Mouse (Mus musculus) right cerebral cortex, postnatal 36 days (tissue): ENCODE results near the gene 1110051M20Rik.

Experiments used
- DNase-seq, 2 experiments: peaks; one replicate each; pipeline ENCODE4 v3.0.0; 2022; ENCODE audit warnings: low spot score in 2 of 2, mixed read lengths in 1 of 2

1110051M20Rik gene

DNA sequence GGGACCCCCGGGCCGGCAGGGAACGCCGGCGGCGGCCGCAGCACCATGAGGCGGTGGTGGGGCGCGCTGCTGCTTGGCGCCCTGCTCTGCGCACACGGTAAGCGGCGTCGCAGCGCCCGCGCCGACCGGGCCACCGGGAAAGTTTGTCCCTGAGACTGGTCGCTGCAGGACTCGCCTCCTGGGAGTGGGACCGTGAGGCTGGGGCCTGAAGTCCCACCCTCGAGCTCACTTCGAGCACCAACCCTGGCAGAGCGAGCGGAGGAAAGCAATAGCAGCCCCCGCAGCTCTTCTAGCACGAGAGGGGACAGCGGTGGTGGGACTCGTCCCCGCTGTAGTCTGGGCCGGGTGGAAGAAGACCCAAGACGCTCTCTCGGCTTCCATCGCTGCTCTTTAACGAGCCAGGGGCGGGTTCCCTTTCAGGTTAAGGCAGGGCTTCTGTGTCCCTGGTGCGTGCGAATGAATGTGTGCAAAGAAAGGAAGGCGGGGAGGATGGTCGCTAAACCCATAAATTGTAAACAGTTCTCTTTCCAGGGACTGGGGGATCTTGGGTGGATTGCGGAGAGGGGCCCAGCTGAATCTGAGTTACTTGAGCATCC, 13.2 kb upstream of the 1110051M20Rik start:
- DNase-seq: no peak

- no peak for DNase-seq
These were observed 12.8 kb upstream of the 1110051M20Rik start, which contains the start of gene Lrp4 for GRCm38 (mm10) chr2:91457259-91457655. Lrp4 (plus strand) TSS chr2:91457511.

DNA sequence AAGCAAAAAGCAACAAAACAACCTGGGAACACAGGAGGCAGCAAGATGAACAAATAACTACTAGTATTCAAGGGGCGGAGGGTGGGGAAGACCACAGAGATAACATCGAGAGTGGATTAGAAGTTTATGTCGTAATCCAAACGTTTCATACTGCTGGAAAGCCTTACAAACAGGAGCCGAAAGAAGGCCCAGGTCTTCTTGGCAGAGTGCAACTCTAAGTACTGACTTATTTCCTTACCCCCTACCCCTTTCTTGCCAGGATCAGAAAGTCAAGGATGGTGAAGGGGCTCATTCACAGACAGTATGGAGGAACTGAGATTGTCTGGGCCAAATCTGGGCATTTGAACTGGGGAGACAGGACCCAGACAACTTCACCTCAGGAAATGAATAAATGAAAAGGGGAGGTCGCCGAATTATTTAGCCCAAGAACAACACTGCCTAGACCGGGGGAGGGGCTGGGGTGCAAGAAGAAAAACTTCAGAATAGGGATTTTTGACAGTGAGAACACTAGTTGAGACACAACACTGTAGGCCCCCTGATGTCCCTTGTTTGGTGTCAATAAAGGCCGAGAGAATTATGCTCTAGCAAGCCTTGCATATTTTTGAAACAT, 12.1 kb upstream of the 1110051M20Rik start:
- no peak for DNase-seq

DNA sequence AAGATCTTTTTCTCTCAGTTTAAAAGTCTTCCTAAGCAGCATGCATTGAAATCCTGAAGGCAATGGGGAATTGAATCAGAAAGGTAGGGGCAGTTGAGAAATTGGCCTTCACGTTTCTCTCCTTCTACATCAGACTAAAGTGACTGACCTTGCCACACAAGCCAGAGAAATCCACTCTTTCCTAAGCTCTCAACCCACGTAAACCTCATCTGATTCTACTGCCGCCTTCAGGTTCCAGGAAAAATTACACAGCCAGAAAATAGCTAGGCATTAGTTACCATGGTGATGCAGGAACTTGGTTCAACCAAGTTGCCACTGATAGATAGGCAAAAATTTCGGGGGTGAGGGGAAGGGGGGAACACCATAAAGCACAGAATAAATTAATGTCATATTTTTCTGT, 11.3 kb upstream of the 1110051M20Rik start:
- peak in 1 of 2 experiments; percentile 30 for DNase-seq

DNA sequence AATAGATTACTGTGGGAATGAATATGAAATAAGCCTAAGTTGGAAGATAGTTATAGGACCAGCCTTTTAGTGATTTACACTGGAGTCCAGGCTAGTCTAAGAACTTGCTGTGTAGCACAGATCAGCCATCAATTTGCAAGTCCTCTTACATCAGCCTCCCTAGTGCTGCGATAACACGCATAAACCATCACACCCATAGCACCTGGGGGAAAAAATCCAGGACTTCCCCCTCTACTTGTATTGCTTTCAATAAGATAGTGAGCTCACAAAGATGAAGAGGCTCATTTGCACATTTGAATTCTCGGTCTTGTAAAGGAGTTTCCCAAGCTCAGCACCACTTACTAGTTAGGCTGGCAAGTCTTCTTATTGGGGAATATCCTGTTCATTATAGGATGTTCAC, 9.9 kb upstream of the 1110051M20Rik start:
- DNase-seq: no peak

DNA sequence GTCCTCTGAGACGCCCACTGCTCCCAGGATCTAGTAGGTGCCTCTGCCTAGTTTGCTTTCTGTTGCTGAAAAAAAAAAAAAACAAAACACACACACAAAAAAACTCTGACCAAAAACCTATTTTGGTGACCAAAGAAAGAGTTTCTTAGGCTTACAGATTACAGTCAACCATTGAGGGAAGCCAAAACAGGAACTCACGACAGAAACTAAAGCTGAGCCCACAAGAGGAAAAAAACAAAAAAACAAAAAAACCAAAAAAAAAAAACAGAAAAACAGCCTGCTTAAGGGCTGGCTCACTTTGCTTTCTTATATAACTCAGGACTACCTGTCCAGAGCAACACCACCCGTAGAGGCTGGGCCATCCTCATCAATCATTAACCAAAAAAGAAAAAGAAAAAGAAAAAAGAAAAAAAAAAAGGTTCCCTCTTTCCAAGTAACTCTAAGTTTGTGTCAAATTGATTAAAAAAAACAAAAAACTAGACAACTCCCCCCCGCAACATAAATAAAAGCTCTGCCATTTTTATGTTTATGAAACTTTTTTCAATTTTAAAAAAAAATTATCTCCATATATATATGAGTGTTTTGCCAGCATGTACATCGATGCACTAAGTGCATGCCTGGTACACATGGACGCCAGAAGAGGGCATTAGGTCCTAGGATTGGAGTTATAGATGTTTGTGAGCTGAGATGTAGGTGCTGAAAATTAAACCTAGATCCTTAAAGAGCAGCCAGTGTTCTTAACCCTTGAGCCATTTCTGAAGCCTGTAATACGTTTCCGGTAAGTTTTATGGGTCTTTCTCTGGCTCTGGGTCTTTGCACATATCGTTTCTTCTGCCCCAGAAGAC, 8.9 kb upstream of the 1110051M20Rik start:
- no peak for DNase-seq

- DNase-seq: no peak
These were observed 8.2 kb upstream of the 1110051M20Rik start for GRCm38 (mm10) chr2:91452658-91453057.

- no peak for DNase-seq
These were observed 5.8 kb upstream of the 1110051M20Rik start for GRCm38 (mm10) chr2:91450316-91450715.

DNA sequence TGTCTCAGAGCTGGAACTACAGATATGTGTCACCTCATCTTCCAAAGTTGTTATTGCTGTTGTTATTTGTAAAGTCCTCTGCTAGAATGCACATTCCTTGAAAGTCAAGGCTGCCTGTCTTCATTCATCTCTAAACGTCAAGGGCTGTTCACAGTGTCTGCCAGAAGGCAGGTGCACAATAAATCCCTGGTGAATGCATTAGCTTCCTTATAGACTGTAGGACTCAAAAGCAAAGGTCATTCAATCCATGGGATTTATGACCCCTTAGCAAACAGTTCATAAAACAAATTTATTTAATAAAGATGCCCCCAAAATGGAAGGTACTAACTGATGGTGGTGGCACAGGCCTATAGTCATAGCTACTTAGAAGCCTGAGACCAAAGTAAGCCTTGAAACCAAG, 5.2 kb upstream of the 1110051M20Rik start:
- no peak for DNase-seq

DNA sequence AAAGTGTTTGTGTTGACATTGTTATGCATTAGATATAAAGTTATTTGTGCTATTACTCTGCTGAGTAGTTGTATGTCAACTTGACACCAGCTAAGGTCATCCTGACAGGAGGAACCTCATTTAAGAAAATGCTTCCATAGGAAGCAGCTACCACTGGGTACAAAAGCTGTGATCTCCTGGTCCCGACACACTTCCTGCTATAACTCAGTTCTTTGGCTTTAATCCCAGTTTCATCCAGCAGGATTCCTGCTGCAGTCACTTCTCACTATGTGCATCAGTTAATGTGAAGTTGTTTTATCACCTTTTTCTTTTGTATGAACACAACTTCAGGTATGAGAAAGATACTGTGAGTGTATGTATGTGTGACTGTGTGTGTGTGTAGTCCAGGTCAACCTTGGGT, 2.3 kb downstream of the 1110051M20Rik start:
- no peak for DNase-seq

- no peak for DNase-seq
These were observed 2.8 kb downstream of the 1110051M20Rik start for GRCm38 (mm10) chr2:91441715-91442114.

DNA sequence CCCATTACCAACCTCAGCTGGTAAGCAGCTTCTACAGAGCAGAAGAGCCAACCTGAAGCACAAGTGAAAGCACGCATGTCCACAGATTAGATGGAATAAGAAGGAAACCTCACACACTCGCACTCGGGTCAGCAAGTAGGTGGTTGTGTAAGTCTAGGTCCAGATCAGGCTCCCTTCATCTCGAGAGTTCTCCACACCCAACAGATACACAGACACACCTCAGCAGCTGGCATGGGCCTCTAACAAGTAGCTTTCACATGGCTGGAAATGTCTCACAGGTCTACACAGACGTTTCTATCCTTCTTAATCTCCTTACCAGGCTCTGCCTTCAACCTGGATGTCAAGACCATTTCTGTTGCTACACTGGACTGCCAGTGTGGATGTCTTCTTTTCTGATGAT, 3.8 kb downstream of the 1110051M20Rik start:
- DNase-seq: no peak

DNA sequence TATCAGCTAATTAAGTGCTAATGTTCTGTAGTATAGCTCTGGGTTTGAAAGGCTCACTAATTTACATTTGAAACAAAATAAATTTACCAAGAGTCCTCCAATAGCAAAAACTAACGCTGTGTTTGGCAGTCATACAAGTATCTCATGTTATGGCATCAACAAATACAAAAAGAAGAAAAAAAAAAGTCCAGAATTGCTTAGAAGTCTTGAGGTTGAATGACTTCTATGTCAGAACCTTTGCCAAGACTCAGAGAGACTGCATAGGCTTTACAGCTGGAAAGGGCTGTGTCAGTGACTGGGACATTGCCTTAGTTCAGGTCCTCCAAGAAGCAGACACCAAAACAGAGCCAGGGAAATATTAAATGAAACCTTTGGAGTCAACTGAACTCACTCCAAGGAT, 4.6 kb downstream of the 1110051M20Rik start:
- DNase-seq: no peak

GRCm38 (mm10) chr2:91439271-91439670, 5.2 kb downstream of the 1110051M20Rik start:
- DNase-seq: no peak

DNA sequence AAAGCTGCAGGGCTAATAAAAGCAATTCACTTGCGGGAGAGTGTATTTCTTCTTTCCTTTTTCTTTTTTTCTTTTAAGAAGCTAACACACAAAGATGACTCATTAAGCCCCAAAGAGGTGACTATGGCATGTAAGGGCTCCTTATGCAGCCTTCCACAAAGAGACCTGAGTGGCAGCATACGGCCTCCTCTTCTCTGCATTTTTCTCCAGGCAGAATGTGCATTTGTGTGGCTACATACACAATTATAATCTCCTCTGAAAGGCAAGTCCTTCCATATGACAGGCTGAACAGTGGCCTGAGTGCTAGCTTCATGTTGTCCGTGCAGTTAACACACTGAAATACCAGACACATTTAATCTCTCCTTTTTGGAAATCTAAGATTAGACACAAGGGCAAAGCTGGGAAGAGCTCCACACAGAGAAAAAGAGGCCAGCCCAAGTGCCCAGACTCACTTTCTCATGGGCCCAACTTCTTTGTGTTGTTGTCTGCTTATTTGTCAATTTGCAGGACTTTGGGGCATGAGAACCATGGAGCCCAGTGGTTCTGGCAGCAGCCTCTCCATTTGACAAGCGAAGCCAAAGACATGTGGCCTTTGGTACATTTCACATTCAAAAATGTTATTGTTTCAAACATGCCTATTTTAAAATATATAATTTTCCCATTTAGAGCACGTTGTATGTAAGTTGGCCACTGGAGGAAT, 7.2 kb downstream of the 1110051M20Rik start:
- DNase-seq: no peak

DNA sequence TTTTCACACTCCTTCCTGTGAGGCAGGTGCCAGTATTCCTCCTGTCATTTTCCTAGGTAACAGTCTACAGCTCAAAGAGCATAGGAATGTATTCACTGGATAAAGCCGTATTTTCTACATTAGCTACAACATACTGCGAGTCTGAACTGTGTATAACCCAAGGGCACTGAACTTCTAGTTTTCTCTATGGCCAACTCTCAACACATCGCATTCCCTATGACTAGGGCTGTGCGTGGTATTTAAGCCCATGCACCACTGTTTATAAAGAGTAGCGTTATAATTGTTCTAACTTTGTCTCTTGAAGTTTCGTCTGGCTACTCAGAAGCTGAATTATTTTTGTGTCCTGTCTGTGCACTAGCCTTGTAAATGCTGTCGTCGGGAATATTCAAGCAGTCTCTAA, 7.8 kb downstream of the 1110051M20Rik start:
- DNase-seq: no peak

DNA sequence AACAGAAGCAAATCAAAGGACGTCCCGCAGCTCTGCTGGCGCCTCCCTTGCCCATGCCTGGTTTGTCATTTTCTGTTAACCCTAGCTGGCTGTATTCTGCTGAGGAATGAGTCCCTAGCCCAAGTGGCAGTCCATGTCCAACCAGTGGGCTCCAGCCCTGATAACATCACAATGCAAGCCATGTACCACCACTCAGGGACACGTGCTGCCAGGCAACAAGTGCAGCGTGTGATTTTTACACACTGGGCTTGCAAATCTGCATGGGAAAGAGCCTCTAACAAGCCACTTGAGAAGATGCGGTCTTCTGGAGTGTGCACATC, 13.9 kb downstream of the 1110051M20Rik start:
- DNase-seq: no peak

GRCm38 (mm10) chr2:91429915-91430599, 14.4 kb downstream of the 1110051M20Rik start:
- DNase-seq: no peak

DNA sequence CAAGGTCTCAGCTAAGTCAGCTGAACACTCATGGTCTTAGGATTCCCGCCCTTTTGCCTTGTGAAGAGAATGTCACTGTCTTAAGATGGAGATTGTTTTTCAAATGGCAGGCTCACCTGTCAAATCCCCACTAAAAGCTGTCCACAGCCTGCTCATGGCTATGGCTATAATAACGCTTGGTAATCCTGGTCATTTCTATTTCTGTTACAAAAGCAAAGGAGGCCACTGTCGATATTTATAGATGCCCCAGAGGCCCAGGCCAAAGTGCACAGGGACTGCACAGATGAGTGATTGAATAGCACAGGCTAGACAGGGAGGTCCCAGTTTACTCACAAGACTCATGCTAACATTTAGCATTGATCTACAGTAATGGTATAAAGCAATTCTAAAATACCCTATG, 15.4 kb downstream of the 1110051M20Rik start:
- no peak for DNase-seq

GRCm38 (mm10) chr2:91426321-91426720, 18.2 kb downstream of the 1110051M20Rik start:
- DNase-seq: no peak

DNA sequence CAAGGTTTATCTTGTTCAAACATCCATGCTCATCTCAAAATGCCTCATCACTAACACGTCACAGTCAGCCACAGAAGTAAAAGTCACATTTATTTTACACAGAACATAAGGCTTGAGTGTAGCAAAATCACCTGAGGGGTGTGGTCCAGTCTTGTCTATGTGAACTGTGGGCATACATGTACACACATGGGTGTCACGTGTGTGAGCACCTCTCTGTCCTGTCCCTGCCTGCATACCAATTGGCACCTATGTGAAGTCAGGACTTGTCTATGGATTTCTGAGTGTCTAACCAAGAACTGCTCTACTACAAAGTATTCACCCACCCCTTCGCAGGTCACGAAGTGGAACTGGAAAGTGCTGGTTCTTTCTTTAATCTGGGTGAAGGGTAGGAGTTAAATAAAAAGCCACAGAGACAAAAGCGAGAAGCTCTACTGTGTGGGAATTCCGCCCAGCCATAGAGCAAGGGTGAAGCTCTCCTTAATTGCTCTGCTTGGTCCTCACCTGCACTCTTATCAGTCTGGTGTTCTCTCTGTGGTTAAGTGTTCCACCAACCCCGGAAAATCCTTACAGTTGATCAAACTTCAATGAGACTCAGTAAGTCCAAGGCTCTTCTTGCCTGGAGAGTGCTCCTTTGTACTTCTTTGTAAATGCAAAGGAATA, 20.3 kb downstream of the 1110051M20Rik start:
- DNase-seq: no peak
